Mouse (Mus musculus) brain, adult 10 weeks (tissue): ENCODE measurements around the gene Calu. TPM values are rescaled to one million over a fixed set of nuclear protein-coding genes. Genes with fewer than 3 reads are reported as not detected.

Experiments
- polyA plus RNA-seq: library from polyadenylated mRNA; stranded (reverse); fragments of 350-450 nt; fragmentation: Illumina TruSeq; extraction: RNeasy Lipid Tissue Mini Kit (QIAGEN cat#74804); gene quantifications from one replicate; pipeline ENCODE4 v1.2.3, GENCODE M21; 2015; ENCODE audit warnings: low read depth, low replicate concordance

Calu gene
- polyA plus RNA-seq = 81.0 TPM

DNA sequence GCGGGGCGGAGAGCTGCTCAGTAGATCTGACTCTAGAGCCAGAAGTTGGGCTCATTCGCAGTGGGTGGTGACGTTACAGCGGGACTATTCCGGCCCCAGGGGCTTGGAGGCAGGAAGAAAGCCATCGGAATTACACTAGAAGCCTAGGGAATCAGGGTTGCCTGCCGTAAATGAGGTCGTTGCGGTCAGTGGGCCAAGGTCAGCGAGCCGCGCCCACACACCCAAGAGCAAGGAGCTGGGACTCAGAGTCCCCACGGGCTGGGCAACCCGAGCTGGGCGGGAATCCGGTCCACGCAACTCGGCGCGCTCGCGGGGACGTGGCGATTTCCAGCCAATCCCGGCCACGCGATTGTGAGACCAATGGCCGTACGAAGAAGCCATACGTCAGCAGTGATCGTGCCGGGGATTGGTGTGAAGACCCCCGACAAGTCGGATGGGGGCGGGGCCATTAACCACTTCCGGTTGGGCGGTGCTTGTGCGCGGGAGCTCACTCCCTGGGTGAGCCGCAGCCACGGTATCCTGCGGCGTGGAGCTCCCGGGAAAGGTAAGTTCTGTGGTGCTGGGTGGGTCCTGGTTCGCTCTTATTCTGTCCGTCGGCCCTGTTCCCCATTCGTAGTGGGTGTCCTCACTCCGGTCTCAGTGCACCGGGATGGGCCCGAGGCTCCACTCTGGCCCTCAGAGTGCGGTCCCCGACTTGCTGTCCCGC is at the start of gene Calu:
Gene Calu, plus strand, starts transcription at position 405 of the 706 bp plus-strand sequence.

DNA sequence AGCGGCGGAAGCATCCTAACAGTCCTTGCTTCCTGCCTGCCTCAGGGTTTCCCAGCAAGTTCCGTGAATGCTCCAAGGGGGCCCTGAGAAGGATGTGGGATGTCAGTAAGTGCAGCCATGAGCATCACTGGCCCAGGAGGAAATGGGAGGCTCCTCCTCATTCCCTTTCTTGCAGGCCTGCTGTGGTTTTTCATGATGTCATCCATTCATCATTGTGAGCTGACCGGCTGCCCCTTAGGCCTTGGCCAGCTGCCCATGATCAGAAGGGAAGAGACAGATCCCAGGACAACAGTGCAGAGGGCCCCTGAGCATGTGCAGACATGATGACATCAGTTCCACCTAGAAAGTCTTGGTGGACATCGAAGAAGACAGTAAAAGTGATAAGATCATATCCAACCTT is 29.0 kb upstream of the Calu start, which contains the start of gene Fam71f1:
Gene Fam71f1, plus strand, starts transcription at position 262 of the 400 bp plus-strand sequence.

DNA sequence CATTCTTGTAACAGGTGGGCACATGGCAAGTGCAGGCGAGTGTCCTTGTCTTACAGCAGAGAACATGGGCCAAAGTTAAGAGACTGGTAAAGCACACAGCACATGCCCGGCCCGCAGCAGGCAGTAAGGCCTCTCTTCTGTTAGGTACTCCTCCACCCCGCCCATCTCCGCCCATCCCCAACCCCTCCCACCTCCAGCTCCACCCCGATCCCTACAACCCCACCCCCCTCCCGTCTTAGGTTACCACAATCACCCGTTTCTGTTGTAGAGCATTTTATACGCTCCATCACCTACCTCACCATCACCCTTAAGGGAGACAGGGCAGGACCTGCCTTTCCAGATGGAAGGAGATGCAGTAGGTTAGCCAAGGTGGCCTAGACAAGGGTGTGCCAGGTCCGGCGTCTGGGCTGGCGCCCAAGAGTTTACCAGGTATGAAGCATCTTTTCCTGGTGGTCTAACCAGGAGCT is 40.2 kb downstream of the Calu start, which contains the start of gene Opn1sw:
Gene Opn1sw, minus strand, starts transcription at position 417 of the 467 bp plus-strand sequence.

DNA sequence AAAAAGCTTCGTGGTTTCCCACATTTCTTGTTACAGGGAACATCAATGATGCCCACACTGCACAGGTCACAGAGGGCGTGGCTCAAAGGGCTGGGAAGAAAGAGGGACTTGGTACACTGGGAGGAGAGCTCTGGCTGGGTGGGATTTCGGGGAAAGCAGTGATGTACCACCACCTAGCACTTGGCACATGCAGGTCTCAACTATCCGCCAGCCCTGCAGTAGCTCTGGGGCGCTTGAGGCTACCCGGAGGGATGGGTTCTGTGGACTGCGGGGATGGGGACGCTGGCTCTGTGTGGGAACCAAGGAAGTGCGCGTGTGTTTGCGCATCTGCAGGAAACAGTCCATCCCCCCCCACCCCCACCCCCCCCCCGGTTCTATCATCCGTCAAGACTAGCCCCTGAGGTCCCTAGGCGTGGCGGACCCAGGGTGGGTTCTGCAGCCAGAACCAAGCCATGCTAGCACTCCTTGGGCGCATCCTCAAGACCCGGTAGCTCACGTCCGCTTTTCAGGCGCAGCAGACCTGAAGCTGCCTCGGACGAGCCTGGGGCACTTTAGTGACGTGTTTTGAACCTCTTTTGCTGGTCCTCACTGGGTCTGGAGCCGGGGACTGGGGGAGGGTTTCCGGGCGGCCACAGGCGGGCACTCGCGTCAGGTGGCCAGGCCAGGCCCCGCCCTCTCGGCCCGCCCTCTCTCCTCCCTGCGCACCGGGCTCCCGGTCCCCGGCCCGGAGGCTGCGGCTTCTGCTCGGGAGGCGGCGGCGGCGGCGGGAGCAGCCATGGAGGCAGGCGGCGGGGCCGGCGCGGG is 48.2 kb downstream of the Calu start, which contains the start of gene Ccdc136:
Gene Ccdc136, plus strand, starts transcription at position 400 of the 804 bp plus-strand sequence.

Other genes with a start within 250 kb of the Calu start
- 41.4 TPM for gene Rbm28, start 183.1 kb upstream of the Calu start, polyA plus RNA-seq
- 1.5 TPM for gene Prrt4, start 168.5 kb upstream of the Calu start, polyA plus RNA-seq
- gene Impdh1, start 131.7 kb upstream of the Calu start, polyA plus RNA-seq = 49.9 TPM
- gene Hilpda, start 75.6 kb upstream of the Calu start, polyA plus RNA-seq = 14.4 TPM
- gene Fam71f2, start 68.5 kb upstream of the Calu start, polyA plus RNA-seq = 1.3 TPM
- not detected for gene Fam71f1, start 28.9 kb upstream of the Calu start, polyA plus RNA-seq
- not detected for gene Opn1sw, start 40.4 kb downstream of the Calu start, polyA plus RNA-seq
- gene Ccdc136, start 48.2 kb downstream of the Calu start, polyA plus RNA-seq = 123 TPM
- gene Flnc, start 85.2 kb downstream of the Calu start, polyA plus RNA-seq = 0.92 TPM
- gene Atp6v1f, start 119.6 kb downstream of the Calu start, polyA plus RNA-seq = 398 TPM
- not detected for gene Atp6v1fnb, start 123.4 kb downstream of the Calu start, polyA plus RNA-seq
- 1.1 TPM for gene Kcp, start 159.9 kb downstream of the Calu start, polyA plus RNA-seq
- 3.2 TPM for gene Irf5, start 178.6 kb downstream of the Calu start, polyA plus RNA-seq